Mouse (Mus musculus): ENCODE measurements at regions not wholly inside any gene's neighbourhood (a gene's known extent, or its start where the extent isn't known, plus 50 kb on each side); places are given as distances from the start of the nearest gene placed in this dataset.

DNA sequence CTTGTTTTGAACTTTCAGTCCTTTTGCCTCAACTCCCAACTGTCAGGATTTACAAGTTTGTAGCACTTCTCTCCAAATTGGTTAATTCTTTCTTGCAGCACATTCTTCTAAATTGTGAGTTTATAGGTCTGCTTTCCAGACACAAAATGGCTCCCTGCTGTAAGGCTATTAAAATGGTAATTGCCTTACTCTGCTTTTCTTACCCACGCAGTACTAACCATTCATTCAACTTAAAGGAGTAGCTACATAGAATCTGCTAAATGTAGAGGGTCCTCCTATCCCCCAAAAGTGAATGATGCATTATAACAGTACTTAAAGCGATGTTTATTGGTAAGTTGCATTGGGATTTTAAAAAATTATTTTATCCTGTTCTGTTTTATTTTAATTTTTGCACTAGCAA, 356.2 kb downstream of the Kif20b start:
- DNase-seq = no peak

GRCm38 (mm10) chr19:35282775-35283447, 360.8 kb downstream of the Kif20b start:
- no peak for DNase-seq

DNA sequence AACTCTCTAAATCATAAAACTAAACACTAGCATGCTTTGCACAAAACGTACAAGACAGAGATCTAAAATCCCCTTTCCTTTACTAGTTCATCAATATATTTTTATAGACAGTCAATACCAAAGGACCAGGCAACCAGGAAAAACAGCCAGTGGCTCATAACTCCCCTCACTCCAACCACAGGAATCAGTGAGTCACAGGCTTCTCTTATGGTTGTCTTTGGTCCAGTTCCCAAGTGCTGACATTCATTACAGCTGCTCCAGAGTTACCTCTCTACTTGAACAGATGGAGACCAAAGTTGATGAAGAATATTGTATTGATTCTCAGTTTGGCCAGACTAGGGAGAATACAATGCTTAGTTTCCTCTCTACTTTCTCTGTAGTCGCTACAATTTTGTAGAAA, 376.7 kb downstream of the Kif20b start:
- no peak for DNase-seq

- DNase-seq = no peak
Observed at GRCm38 (mm10) chr19:35302723-35303270, 380.6 kb downstream of the Kif20b start.

Small RNA genes lying in the stretch of these regions (microRNA-seq; reads per million reads assigned to microRNA genes)
- 0 reads per million in 2 experiments for gene Gm23075
